Mouse (Mus musculus) spleen, adult 2 months (tissue): Measurements from ENCODE around the gene Vmn1r193.

ENCODE experiments used
- CTCF ChIP-seq: fragments of 200-500 bp; IDR thresholded peaks from 2 replicates; pipeline ENCODE4 v1.5.1; 2011; ENCODE audit warnings: mild to moderate bottlenecking, inconsistent platforms; ENCODE audit not compliant: insufficient read depth, insufficient read length, insufficient replicate concordance; ENCODE audit errors: extremely low read depth
- POLR2A ChIP-seq: fragments of 200-500 bp; IDR thresholded peaks from 2 replicates; pipeline ENCODE4 v1.6.1; 2011; ENCODE audit warnings: low read depth, low read length, inconsistent platforms

DNA sequence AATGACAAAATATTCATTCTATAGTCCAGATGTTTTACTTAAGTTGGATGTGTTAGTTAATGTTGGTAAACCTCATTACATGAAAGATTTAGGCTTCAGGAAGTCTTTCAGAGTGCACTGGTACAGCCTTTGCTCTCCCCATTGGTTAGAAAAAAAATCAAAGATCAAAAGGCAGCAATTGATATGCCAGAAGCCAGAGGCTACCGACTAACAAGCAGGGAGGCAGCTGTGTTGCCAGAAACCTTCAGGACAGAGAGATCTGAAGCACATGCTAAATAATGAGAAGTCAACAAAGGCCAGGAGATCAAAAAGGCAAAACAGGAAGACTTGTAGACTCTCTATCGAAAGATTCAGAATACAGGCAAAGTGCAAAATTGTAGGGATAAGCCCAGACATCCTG is 48.8 kb upstream of the Vmn1r193 start:
- no peak for TF ChIP-seq POLR2A
- TF ChIP-seq CTCF: no peak
